Mouse (Mus musculus): ENCODE measurements around the gene Tmem110. TPM values are rescaled to one million over a fixed set of nuclear protein-coding genes. Genes with fewer than 3 reads are reported as not detected.

Tmem110 gene
- 22.6 and 26.4 TPM in 2 replicates for polyA plus RNA-seq (2015; fragmentation: Nextera tagmentation; extraction: Ambion mirVana)

DNA sequence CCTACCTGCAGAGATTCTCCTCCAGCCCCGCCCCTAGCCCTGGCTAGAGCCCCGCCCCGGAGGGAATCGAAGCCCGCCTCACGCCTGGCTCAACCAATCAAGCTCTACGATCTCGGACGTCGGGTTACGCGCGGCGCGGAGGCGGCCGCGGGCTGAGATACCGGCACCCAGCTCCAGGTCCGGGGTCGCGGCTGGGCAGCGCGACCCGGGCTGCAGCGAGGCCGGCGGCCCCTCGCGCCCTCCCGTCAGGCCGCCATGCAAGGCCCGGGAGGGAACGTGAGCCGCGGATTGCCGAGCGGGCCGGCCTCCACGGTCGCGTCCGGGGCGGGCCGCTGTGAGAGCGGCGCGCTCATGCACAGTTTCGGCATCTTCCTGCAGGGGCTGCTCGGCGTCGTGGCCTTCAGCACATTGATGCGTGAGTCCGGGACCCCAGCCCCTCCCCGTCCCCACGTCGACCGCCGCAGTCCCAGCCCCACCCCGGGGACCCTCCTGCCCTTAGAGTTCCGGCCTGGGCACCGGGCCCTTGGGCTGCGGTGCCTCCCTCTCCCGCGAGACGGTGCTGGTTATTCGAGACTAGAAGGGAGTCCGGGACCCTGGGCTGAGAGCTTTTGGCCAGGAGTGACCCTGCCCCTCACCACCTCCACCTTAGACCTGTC lies at the start of gene Tmem110:
Tmem110 (plus strand) TSS at position 115 of the 656 bp plus-strand sequence.
- no peaks in the 10 kb centered on the region for H3K36me3 ChIP-seq (ENCODE audit: control insufficient read depth, insufficient read depth, low read length)
- peaks cover 37% of the 10 kb centered on the region for H3K4me1 ChIP-seq (ENCODE audit: control insufficient read depth, insufficient read depth, low read length)
- no peaks in the 10 kb centered on the region for H3K27me3 ChIP-seq (ENCODE audit: control insufficient read depth, insufficient read depth, low read length)
- ATAC-seq (ENCODE audit: insufficient read depth, low FRiP score), result peak; percentile 95
- peak within 1 kb of the TSS; percentile 89 for H3K4me2 ChIP-seq (ENCODE audit: low read depth, low read length)
- peak within 1 kb of the TSS; percentile 65 for H3K4me3 ChIP-seq (replicated peaks; ENCODE audit: low read length)
- H3K27ac ChIP-seq (ENCODE audit: low read length), result peak within 1 kb of the TSS; percentile 14; the same call in 1 of the 2 replicates
- H3K9ac ChIP-seq (ENCODE audit: low read length), result peak within 1 kb of the TSS; percentile 81
- no peaks in the 10 kb centered on the region for H3K9me3 ChIP-seq (replicated peaks; ENCODE audit: control insufficient read depth, low read length)
- under 1% methylated on average over 68 of the region's 68 CpGs for WGBS

DNA sequence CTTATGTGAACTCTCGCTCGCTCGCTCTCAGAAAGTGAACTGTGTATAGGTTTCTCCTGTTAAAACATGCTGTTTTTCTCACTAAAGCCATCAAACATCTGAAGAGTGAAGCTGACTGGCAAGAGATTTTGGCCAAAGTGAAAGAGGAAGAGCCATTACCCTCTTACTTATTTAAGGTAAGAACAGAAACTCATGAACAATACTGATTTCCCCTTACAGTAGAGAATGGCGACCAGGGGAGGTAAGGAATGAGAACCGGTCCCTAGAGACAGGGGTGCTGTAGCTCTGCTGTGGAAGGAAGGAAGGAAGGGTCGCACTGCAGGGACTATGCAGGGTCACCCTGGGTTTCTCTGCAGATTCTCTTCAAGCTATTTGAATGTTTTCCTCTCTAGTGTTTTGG lies 40.8 kb upstream of the Tmem110 start:
- no peaks in the 10 kb centered on the region for H3K4me1 ChIP-seq (ENCODE audit: control insufficient read depth, insufficient read depth, low read length)
- no peak overlapping the region for H3K9ac ChIP-seq (ENCODE audit: low read length)
- H3K9me3 ChIP-seq (replicated peaks; ENCODE audit: control insufficient read depth, low read length), result no peaks in the 10 kb centered on the region
- no peak overlapping the region for H3K4me3 ChIP-seq (replicated peaks; ENCODE audit: low read length)
- 91% methylated on average over 6 of the region's 6 CpGs for WGBS
- H3K27me3 ChIP-seq (ENCODE audit: control insufficient read depth, insufficient read depth, low read length), result no peaks in the 10 kb centered on the region
- H3K27ac ChIP-seq (ENCODE audit: low read length), result no peak overlapping the region
- H3K36me3 ChIP-seq (ENCODE audit: control insufficient read depth, insufficient read depth, low read length), result no peaks in the 10 kb centered on the region; the same call in 1 of the 2 replicates
- H3K4me2 ChIP-seq (ENCODE audit: low read depth, low read length), result no peak overlapping the region
- no peak for ATAC-seq (ENCODE audit: insufficient read depth, low FRiP score)

DNA sequence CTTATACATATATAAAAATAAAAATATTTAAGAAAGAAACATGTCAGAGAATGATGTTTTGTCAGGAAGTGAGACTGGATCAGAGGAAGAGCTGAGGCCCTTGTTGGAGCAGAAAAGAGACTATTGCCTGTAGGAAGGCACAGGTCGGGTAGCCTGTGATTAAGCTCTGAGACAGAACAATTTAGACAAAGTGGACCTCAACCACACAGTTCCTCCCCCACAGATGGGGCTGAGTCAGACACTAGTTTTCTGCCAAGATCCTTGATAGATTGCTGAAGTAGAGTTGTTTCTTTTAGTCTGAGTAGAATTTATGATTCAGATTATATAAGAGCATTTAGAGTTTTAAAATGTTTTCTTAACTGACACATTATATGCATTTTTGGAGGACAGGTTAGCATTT lies 35.9 kb upstream of the Tmem110 start:
- H3K27me3 ChIP-seq (ENCODE audit: control insufficient read depth, insufficient read depth, low read length), result no peaks in the 10 kb centered on the region
- no peak overlapping the region for H3K4me3 ChIP-seq (replicated peaks; ENCODE audit: low read length)
- ATAC-seq (ENCODE audit: insufficient read depth, low FRiP score), result no peak
- WGBS, result 56% methylated on average over 1 of the region's 1 CpGs
- H3K9me3 ChIP-seq (replicated peaks; ENCODE audit: control insufficient read depth, low read length), result no peaks in the 10 kb centered on the region
- no peaks in the 10 kb centered on the region; the same call in 1 of the 2 replicates for H3K36me3 ChIP-seq (ENCODE audit: control insufficient read depth, insufficient read depth, low read length)
- H3K4me1 ChIP-seq (ENCODE audit: control insufficient read depth, insufficient read depth, low read length), result no peaks in the 10 kb centered on the region
- H3K4me2 ChIP-seq (ENCODE audit: low read depth, low read length), result no peak overlapping the region
- H3K9ac ChIP-seq (ENCODE audit: low read length), result no peak overlapping the region
- H3K27ac ChIP-seq (ENCODE audit: low read length), result no peak overlapping the region

DNA sequence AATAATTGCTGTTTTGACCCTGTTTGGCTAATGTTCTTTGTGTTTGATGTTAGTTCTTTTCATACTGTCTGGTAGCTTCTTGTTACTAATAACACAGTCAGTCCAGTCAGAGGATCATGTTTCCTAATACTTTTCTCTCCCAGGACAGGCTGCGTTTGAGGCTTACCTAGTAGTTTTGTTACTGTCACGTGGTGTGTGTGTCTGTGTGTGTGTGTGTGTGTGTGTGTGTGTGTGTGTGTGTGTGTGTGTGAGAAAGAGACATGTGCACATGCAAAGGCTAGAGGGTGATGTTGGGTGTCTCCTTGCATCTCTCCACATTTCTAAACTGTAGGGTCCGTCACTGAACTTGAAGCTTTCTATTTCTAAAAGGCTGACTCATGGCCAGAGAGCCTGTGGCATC lies 32.5 kb upstream of the Tmem110 start:
- no peak overlapping the region for H3K9ac ChIP-seq (ENCODE audit: low read length)
- H3K9me3 ChIP-seq (replicated peaks; ENCODE audit: control insufficient read depth, low read length), result no peaks in the 10 kb centered on the region
- 90% methylated on average over 3 of the region's 3 CpGs for WGBS
- no peak overlapping the region for H3K4me2 ChIP-seq (ENCODE audit: low read depth, low read length)
- no peak overlapping the region for H3K27ac ChIP-seq (ENCODE audit: low read length)
- no peaks in the 10 kb centered on the region for H3K27me3 ChIP-seq (ENCODE audit: control insufficient read depth, insufficient read depth, low read length)
- ATAC-seq (ENCODE audit: insufficient read depth, low FRiP score), result no peak
- H3K4me3 ChIP-seq (replicated peaks; ENCODE audit: low read length), result no peak overlapping the region
- 0 out of 2 replicates have a peak, but pooled peaks cover 2% of the 10 kb centered on the region for H3K36me3 ChIP-seq (ENCODE audit: control insufficient read depth, insufficient read depth, low read length)
- no peaks in the 10 kb centered on the region for H3K4me1 ChIP-seq (ENCODE audit: control insufficient read depth, insufficient read depth, low read length)

DNA sequence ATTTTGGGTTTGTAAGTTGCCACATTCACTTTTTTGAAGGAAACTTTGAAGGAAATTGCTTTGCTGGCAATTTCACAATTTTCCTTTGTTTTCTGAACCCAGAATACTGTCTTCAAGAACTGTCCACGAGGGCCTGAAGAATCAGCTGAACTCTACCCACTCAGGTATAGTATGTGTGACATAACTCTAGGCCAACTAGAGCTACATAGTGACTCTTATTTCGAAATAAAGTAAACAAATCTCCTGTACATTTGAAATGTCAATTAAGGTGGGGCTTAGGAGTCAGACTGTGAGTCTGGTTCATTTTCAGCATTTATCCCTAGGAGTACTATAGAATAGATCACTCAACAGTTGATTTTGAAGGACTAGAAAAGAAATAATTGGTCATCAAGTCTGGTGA lies 23.6 kb upstream of the Tmem110 start:
- ATAC-seq (ENCODE audit: insufficient read depth, low FRiP score), result peak; percentile 56; the same call in 1 of the 2 replicates
- Histone ChIP-seq H3K27me3 (ENCODE audit: control insufficient read depth, insufficient read depth, low read length) (no peaks in the 10 kb centered on the region), H3K36me3 (ENCODE audit: control insufficient read depth, insufficient read depth, low read length) (peaks cover 7% of the 10 kb centered on the region), H3K9me3 (replicated peaks; ENCODE audit: control insufficient read depth, low read length) (no peaks in the 10 kb centered on the region), H3K4me3 (replicated peaks; ENCODE audit: low read length) (no peak overlapping the region), H3K27ac (ENCODE audit: low read length) (no peak overlapping the region), H3K4me1 (ENCODE audit: control insufficient read depth, insufficient read depth, low read length) (no peaks in the 10 kb centered on the region), H3K9ac (ENCODE audit: low read length) (no peak overlapping the region), H3K4me2 (ENCODE audit: low read depth, low read length) (no peak overlapping the region)
- WGBS, result 67% methylated on average over 2 of the region's 2 CpGs

DNA sequence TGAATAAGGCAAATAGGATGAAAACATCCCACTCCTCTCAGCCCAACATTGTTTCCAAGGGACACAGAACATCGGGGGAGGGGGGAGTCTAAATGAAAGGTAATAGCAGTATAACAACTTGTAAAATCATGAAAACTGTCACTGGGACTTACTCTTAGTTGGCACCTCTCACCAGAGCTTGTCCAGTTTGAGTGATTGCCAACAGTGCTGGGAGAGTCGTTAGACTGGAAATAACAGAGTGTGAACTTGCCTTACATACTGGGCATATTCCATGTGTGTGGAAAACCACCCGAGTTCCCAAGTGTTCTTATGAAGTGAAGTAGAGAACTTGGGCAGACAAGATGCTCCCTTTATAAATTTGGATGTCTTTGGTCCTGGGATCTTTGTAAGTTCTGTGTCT lies 4.3 kb upstream of the Tmem110 start:
- H3K4me1 ChIP-seq (ENCODE audit: control insufficient read depth, insufficient read depth, low read length), result peaks cover 8% of the 10 kb centered on the region
- no peak overlapping the region for H3K27ac ChIP-seq (ENCODE audit: low read length)
- H3K36me3 ChIP-seq (ENCODE audit: control insufficient read depth, insufficient read depth, low read length), result no peaks in the 10 kb centered on the region
- ATAC-seq (ENCODE audit: insufficient read depth, low FRiP score), result no peak
- H3K4me3 ChIP-seq (replicated peaks; ENCODE audit: low read length), result no peak overlapping the region
- H3K9me3 ChIP-seq (replicated peaks; ENCODE audit: control insufficient read depth, low read length), result no peaks in the 10 kb centered on the region
- H3K27me3 ChIP-seq (ENCODE audit: control insufficient read depth, insufficient read depth, low read length), result no peaks in the 10 kb centered on the region
- 74% methylated on average over 3 of the region's 3 CpGs for WGBS
- no peak overlapping the region for H3K4me2 ChIP-seq (ENCODE audit: low read depth, low read length)
- H3K9ac ChIP-seq (ENCODE audit: low read length), result no peak overlapping the region

DNA sequence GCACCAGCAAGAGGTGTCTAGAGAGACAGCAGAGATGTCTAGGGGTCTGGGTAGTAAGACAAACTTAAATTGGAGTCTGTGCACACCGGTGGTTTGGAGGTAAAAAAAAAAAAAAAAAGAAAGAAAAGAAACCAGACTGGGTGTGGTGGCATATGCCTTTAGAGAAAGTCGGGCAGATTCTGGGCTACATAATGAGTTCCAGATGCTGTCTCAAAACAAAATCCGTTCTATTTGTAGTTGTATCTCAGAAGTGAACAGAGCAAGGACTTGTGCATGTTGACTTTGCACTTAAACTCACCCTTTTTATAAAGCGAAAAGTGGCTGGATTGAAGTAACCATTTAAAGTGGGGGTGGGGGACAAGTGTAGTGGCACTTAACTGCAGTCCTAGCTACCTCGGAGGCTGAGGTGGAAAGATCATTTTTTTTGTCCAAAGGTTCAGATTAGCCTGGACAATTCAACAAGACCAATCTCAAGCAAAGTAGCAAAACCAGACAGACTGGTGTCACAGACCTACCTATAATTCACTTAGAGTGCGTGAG lies 864 bp upstream of the Tmem110 start:
- H3K27ac ChIP-seq (ENCODE audit: low read length), result no peak overlapping the region
- no peak overlapping the region for H3K4me3 ChIP-seq (replicated peaks; ENCODE audit: low read length)
- peaks cover 37% of the 10 kb centered on the region for H3K4me1 ChIP-seq (ENCODE audit: control insufficient read depth, insufficient read depth, low read length)
- no peak for ATAC-seq (ENCODE audit: insufficient read depth, low FRiP score)
- no peak overlapping the region for H3K4me2 ChIP-seq (ENCODE audit: low read depth, low read length)
- no peaks in the 10 kb centered on the region for H3K36me3 ChIP-seq (ENCODE audit: control insufficient read depth, insufficient read depth, low read length)
- no peaks in the 10 kb centered on the region for H3K9me3 ChIP-seq (replicated peaks; ENCODE audit: control insufficient read depth, low read length)
- no peak overlapping the region for H3K9ac ChIP-seq (ENCODE audit: low read length)
- no peaks in the 10 kb centered on the region for H3K27me3 ChIP-seq (ENCODE audit: control insufficient read depth, insufficient read depth, low read length)
- 46% methylated on average over 6 of the region's 6 CpGs for WGBS

DNA sequence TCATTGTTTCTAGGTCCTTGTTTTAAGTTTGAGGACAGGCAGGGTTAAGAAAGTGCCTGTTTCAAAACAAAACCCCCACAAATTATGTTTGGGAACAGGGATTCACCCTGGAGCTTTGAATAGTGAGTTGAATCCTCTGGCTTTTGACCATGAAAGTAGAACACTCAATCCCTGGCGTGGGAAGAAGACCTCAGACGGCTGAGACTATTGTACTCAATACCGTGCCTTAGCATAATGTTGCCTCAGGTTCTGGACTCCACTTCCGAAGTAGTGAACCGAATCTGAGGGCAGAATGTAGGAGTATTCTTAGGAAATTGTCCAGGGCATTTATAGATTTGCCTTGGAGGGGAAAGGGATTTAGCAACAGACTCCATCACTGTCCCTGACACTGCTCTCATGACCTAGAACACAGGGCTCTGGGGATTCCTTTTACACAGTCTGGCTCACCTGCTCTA lies 342 bp upstream of the Tmem110 start:
- Histone ChIP-seq H3K4me3 (replicated peaks; ENCODE audit: low read length) (peak overlapping the region; percentile 65), H3K9ac (ENCODE audit: low read length) (no peak overlapping the region), H3K4me2 (ENCODE audit: low read depth, low read length) (peak overlapping the region; percentile 89; the same call in 1 of the 2 replicates), H3K36me3 (ENCODE audit: control insufficient read depth, insufficient read depth, low read length) (no peaks in the 10 kb centered on the region), H3K27ac (ENCODE audit: low read length) (no peak overlapping the region), H3K27me3 (ENCODE audit: control insufficient read depth, insufficient read depth, low read length) (no peaks in the 10 kb centered on the region), H3K4me1 (ENCODE audit: control insufficient read depth, insufficient read depth, low read length) (peaks cover 37% of the 10 kb centered on the region), H3K9me3 (replicated peaks; ENCODE audit: control insufficient read depth, low read length) (no peaks in the 10 kb centered on the region)
- WGBS, result 34% methylated on average over 5 of the region's 5 CpGs
- peak; percentile 2; the same call in 1 of the 2 replicates for ATAC-seq (ENCODE audit: insufficient read depth, low FRiP score)
